Mouse (Mus musculus) heart, adult 2 months (tissue): ENCODE measurements around the gene Gdf7.

Experiments
- CTCF ChIP-seq: fragments of 200-600 bp; IDR thresholded peaks from 2 replicates; pipeline ENCODE4 v1.8.1; 2022; ENCODE audit warnings: antibody characterized with exemption, mild to moderate bottlenecking, moderate library complexity
- POLR2A ChIP-seq: fragments of 200-500 bp; IDR thresholded peaks from 2 replicates; pipeline ENCODE4 v1.6.1; 2011; ENCODE audit warnings: mild to moderate bottlenecking, low read depth, low read length, control low read depth; ENCODE audit not compliant: insufficient read depth

GRCm38 (mm10) chr12:8305258-8305657 lies 3.5 kb upstream of the Gdf7 start:
- TF ChIP-seq POLR2A = no peak
- no peak for TF ChIP-seq CTCF
